Mouse (Mus musculus) urinary bladder, adult 2 months (tissue): ENCODE data around the gene Krtap1-5. TPM values are rescaled to one million over a fixed set of nuclear protein-coding genes. Genes with fewer than 3 reads are reported as not detected.

ENCODE experiments used
- DNase-seq: peaks from one replicate; pipeline ENCODE4 v3.0.0; 2022; ENCODE audit warnings: low spot score
- polyA plus RNA-seq: library from polyadenylated mRNA; depleted of rRNA; stranded (reverse); fragments of >200 nt; gene quantifications from 2 replicates; pipeline ENCODE4 v1.2.3, GENCODE M21; 2012; rRNA removed

Krtap1-5 gene
- polyA plus RNA-seq, 1 experiment = 0.22 TPM

DNA sequence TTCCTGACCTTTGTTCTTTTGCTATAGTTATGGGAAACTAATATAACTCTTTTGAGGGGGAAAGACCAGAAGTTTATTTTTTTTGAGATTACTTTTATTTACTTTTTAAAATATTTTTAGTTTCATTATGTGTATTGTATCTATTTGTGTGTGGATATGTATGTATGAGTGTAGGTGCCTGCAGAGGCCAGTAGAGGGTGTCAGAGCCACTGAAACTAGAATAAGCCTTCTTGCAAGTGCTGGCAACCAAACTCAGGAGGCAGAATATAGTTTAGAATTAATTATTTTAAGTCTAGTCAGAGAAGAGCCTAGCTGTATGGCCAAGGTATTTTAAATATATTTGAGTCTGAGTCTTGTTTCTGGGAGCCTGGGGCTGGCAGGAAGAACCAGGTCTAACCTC, 32.9 kb downstream of the Krtap1-5 start:
- no peak for DNase-seq

GRCm38 (mm10) chr11:99539721-99540120, 41.1 kb downstream of the Krtap1-5 start:
- no peak for DNase-seq

Other genes starting within 250 kb of the Krtap1-5 start
- gene Krt26, start 243.1 kb downstream of the Krtap1-5 start, polyA plus RNA-seq = not detected in 2 replicates
- not detected in 2 replicates for gene Krt27, start 229.9 kb downstream of the Krtap1-5 start, polyA plus RNA-seq
- not detected in 2 replicates for gene Krt28, start 206.1 kb downstream of the Krtap1-5 start, polyA plus RNA-seq
- 9.1 and 11.0 TPM in 2 replicates for gene Krt10, start 191.7 kb downstream of the Krtap1-5 start, polyA plus RNA-seq
- 0.15 and 0.18 TPM in 2 replicates for gene Krt12, start 158.8 kb downstream of the Krtap1-5 start, polyA plus RNA-seq
- gene Krt20, start 142.9 kb downstream of the Krtap1-5 start, polyA plus RNA-seq = 48.8 and 63.6 TPM in 2 replicates
- 3.4 and 4.2 TPM in 2 replicates for gene Krt23, start 87.9 kb downstream of the Krtap1-5 start, polyA plus RNA-seq
- not detected in 2 replicates for gene Krt39, start 59.7 kb downstream of the Krtap1-5 start, polyA plus RNA-seq
- gene Krt40, start 37.9 kb downstream of the Krtap1-5 start, polyA plus RNA-seq = not detected in 2 replicates
- not detected in 2 replicates for gene Krtap3-3, start 30.2 kb downstream of the Krtap1-5 start, polyA plus RNA-seq
- gene Krtap3-2, start 24.2 kb downstream of the Krtap1-5 start, polyA plus RNA-seq = not detected in 2 replicates
- not detected in 2 replicates for gene Gm11939, start 21.6 kb downstream of the Krtap1-5 start, polyA plus RNA-seq
- gene Krtap3-1, start 14.4 kb downstream of the Krtap1-5 start, polyA plus RNA-seq = not detected in 2 replicates
- gene Krtap1-4, start 2.6 kb upstream of the Krtap1-5 start, polyA plus RNA-seq = not detected in 2 replicates
- gene Krtap1-3, start 10.3 kb upstream of the Krtap1-5 start, polyA plus RNA-seq = not detected in 2 replicates
- not detected in 2 replicates for gene Krtap9-3, start 17.1 kb upstream of the Krtap1-5 start, polyA plus RNA-seq
- gene Gm11938, start 22.3 kb upstream of the Krtap1-5 start, polyA plus RNA-seq = not detected in 2 replicates
- gene Gm11937, start 29.2 kb upstream of the Krtap1-5 start, polyA plus RNA-seq = not detected in 2 replicates
- gene Krtap2-4, start 33.8 kb upstream of the Krtap1-5 start, polyA plus RNA-seq = not detected in 2 replicates
- gene Gm11562, start 39.4 kb upstream of the Krtap1-5 start, polyA plus RNA-seq = 0.18 TPM in 1 of 2 replicates, not detected in the other
- gene Krtap4-1, start 47.2 kb upstream of the Krtap1-5 start, polyA plus RNA-seq = not detected in 2 replicates
- gene Krtap4-2, start 54.1 kb upstream of the Krtap1-5 start, polyA plus RNA-seq = not detected in 2 replicates
- not detected in 2 replicates for gene Krtap4-7, start 63.1 kb upstream of the Krtap1-5 start, polyA plus RNA-seq
- not detected in 2 replicates for gene Gm11555, start 69.2 kb upstream of the Krtap1-5 start, polyA plus RNA-seq
- not detected in 2 replicates for gene Gm11563, start 77.9 kb upstream of the Krtap1-5 start, polyA plus RNA-seq
- gene Krtap4-6, start 84.9 kb upstream of the Krtap1-5 start, polyA plus RNA-seq = not detected in 2 replicates
- gene Gm14190, start 109.7 kb upstream of the Krtap1-5 start, polyA plus RNA-seq = not detected in 2 replicates
- not detected in 2 replicates for gene Gm14180, start 153.3 kb upstream of the Krtap1-5 start, polyA plus RNA-seq
- not detected in 2 replicates for gene Gm11595, start 191.9 kb upstream of the Krtap1-5 start, polyA plus RNA-seq
- gene Krtap4-8, start 199.7 kb upstream of the Krtap1-5 start, polyA plus RNA-seq = not detected in 2 replicates
- gene Krtap4-9, start 204.2 kb upstream of the Krtap1-5 start, polyA plus RNA-seq = not detected in 2 replicates
- 0.06 TPM in 1 of 2 replicates, not detected in the other for gene Gm11596, start 212.5 kb upstream of the Krtap1-5 start, polyA plus RNA-seq
- gene Gm11569, start 217.9 kb upstream of the Krtap1-5 start, polyA plus RNA-seq = 0.08 TPM in 1 of 2 replicates, not detected in the other
- not detected in 2 replicates for gene Gm11554, start 223.4 kb upstream of the Krtap1-5 start, polyA plus RNA-seq
- 0.18 and 0.24 TPM in 2 replicates for gene Krtap4-13, start 228.9 kb upstream of the Krtap1-5 start, polyA plus RNA-seq
- not detected in 2 replicates for gene Gm11564, start 234.7 kb upstream of the Krtap1-5 start, polyA plus RNA-seq